Mouse (Mus musculus) spleen, adult 2 months (tissue): ENCODE measurements around the gene Ddx25.

ENCODE experiments used
- CTCF ChIP-seq: fragments of 200-500 bp; IDR thresholded peaks from 2 replicates; pipeline ENCODE4 v1.5.1; 2011; ENCODE audit warnings: mild to moderate bottlenecking, inconsistent platforms; ENCODE audit not compliant: insufficient read depth, insufficient read length, insufficient replicate concordance; ENCODE audit errors: extremely low read depth
- POLR2A ChIP-seq: fragments of 200-500 bp; IDR thresholded peaks from 2 replicates; pipeline ENCODE4 v1.6.1; 2011; ENCODE audit warnings: low read depth, low read length, inconsistent platforms

DNA sequence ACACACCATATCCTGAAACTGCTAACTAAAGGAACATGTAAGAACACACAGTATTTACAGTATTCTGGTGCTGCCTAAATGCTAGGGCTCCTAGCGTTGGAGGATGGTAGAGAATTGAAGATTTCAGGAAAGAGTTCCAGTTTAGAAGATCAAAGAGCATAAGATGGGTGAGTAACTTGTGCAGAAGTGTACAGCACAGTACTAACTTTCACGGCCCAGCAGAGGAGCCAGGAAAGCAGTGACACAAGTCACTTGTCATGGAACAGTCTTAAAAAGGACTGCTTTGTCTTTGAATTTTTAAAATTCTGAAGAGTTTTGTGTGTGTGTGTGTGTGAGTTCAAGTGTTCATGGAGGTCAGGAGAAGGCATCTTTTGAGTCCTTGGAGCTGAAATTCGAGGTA, 9.7 kb upstream of the Ddx25 start:
- TF ChIP-seq POLR2A = no peak
- TF ChIP-seq CTCF = no peak
